Mouse (Mus musculus) heart, embryonic 12.5 days (tissue): ENCODE data around the gene Klhl31. TPM values are rescaled to one million over a fixed set of nuclear protein-coding genes. Genes with fewer than 3 reads are reported as not detected.

Experiments used
- ATAC-seq: fragments of 200-750 bp; cut with Nextera tagmentation; 2 replicates; pipeline ENCODE4 v1.8.0; 2017; ENCODE audit warnings: moderate TSS enrichment, moderate library complexity; ENCODE audit not compliant: insufficient number of reproducible peaks, low FRiP score
- H3K27ac ChIP-seq: fragments of 300-500 bp; sonication (generic); 2 replicates; pipeline ENCODE4 v1.5.1; 2016; ENCODE audit warnings: mild to moderate bottlenecking, moderate library complexity; ENCODE audit not compliant: poor library complexity, severe bottlenecking
- H3K27me3 ChIP-seq: fragments of 300-500 bp; sonication (generic); replicated peaks from 2 replicates; pipeline ENCODE4 v1.6.1; 2016; ENCODE audit warnings: mild to moderate bottlenecking, moderate library complexity
- H3K36me3 ChIP-seq: fragments of 300-500 bp; sonication (generic); 2 replicates; pipeline ENCODE4 v1.6.1; 2016; ENCODE audit warnings: mild to moderate bottlenecking, moderate library complexity
- H3K4me1 ChIP-seq: fragments of 300-500 bp; sonication (generic); replicated peaks from 2 replicates; pipeline ENCODE4 v1.6.1; 2016; ENCODE audit warnings: mild to moderate bottlenecking
- H3K4me2 ChIP-seq: fragments of 300-500 bp; sonication (generic); 2 replicates; pipeline ENCODE4 v1.6.1; 2016; ENCODE audit warnings: mild to moderate bottlenecking, moderate library complexity
- H3K4me3 ChIP-seq: fragments of 300-500 bp; sonication (generic); 2 replicates; pipeline ENCODE4 v1.5.1; 2016; ENCODE audit warnings: mild to moderate bottlenecking
- H3K9ac ChIP-seq: fragments of 300-500 bp; sonication (generic); 2 replicates; pipeline ENCODE4 v1.6.1; 2016; ENCODE audit warnings: mild to moderate bottlenecking, moderate library complexity
- H3K9me3 ChIP-seq: fragments of 300-500 bp; sonication (generic); replicated peaks from 2 replicates; pipeline ENCODE4 v1.6.1; 2016; ENCODE audit warnings: mild to moderate bottlenecking, moderate library complexity
- WGBS: fragments of 180-500 bp; shearing (Covaris S2); methylation state at CpG from one replicate; pipeline ENCODE4 v1.1.7; 2016; 5-methylcytosine and 5-hydroxymethylcytosine counted together
- polyA plus RNA-seq: library from polyadenylated mRNA; unstranded; fragments of >200 nt; fragmentation: Nextera tagmentation; extraction: Ambion mirVana; gene quantifications from 2 replicates; pipeline ENCODE4 v1.2.1, GENCODE M21; 2016

Klhl31 gene
- polyA plus RNA-seq, 1 experiment from 2014 or later = 59.4 TPM

GRCm38 (mm10) chr9:77624171-77624570, 12.1 kb upstream of the Klhl31 start:
- no peaks in the 10 kb centered on the region for H3K9me3 ChIP-seq
- no peak for ATAC-seq
- no peak overlapping the region for H3K27ac ChIP-seq
- H3K9ac ChIP-seq = no peak overlapping the region
- H3K27me3 ChIP-seq = no peaks in the 10 kb centered on the region
- H3K36me3 ChIP-seq = no peaks in the 10 kb centered on the region
- H3K4me2 ChIP-seq = no peak overlapping the region
- peaks cover 13% of the 10 kb centered on the region for H3K4me1 ChIP-seq
- no peak overlapping the region for H3K4me3 ChIP-seq
- WGBS = 71% methylated on average over 5 of the region's 5 CpGs

- H3K27ac ChIP-seq = peak overlapping the region; percentile 61
- 52% methylated on average over 10 of the region's 10 CpGs for WGBS
- no peak overlapping the region for H3K4me3 ChIP-seq
- no peak for ATAC-seq
- no peaks in the 10 kb centered on the region for H3K36me3 ChIP-seq
- peaks cover 24% of the 10 kb centered on the region for H3K4me1 ChIP-seq
- H3K9me3 ChIP-seq = no peaks in the 10 kb centered on the region
- H3K9ac ChIP-seq = no peak overlapping the region
- peak overlapping the region; percentile 1; the same call in 1 of the 2 replicates for H3K4me2 ChIP-seq
- H3K27me3 ChIP-seq = no peaks in the 10 kb centered on the region
Measured at GRCm38 (mm10) chr9:77628676-77629075, 7.6 kb upstream of the Klhl31 start.

- Histone ChIP-seq H3K36me3 (no peaks in the 10 kb centered on the region), H3K9ac (no peak overlapping the region), H3K4me3 (no peak overlapping the region), H3K4me1 (peaks cover 24% of the 10 kb centered on the region), H3K27ac (0 out of 2 replicates have a peak overlapping the region, but pooled peaks have one; percentile 29), H3K4me2 (no peak overlapping the region), H3K9me3 (no peaks in the 10 kb centered on the region), H3K27me3 (no peaks in the 10 kb centered on the region)
- peak; percentile 45; the same call in 1 of the 2 replicates for ATAC-seq
- 41% methylated on average over 5 of the region's 5 CpGs for WGBS
Measured at GRCm38 (mm10) chr9:77629708-77630107, 6.6 kb upstream of the Klhl31 start.

- Histone ChIP-seq H3K27ac (no peak overlapping the region), H3K27me3 (no peaks in the 10 kb centered on the region), H3K4me3 (no peak overlapping the region), H3K4me2 (no peak overlapping the region), H3K9me3 (no peaks in the 10 kb centered on the region), H3K36me3 (no peaks in the 10 kb centered on the region), H3K4me1 (peaks cover 24% of the 10 kb centered on the region), H3K9ac (no peak overlapping the region)
- ATAC-seq = no peak
- WGBS = 57% methylated on average over 7 of the region's 7 CpGs
Measured at GRCm38 (mm10) chr9:77630764-77631163, 5.5 kb upstream of the Klhl31 start.

- Histone ChIP-seq H3K4me3 (no peak overlapping the region), H3K9me3 (no peaks in the 10 kb centered on the region), H3K27ac (no peak overlapping the region), H3K4me1 (peaks cover 27% of the 10 kb centered on the region), H3K27me3 (no peaks in the 10 kb centered on the region), H3K36me3 (no peaks in the 10 kb centered on the region), H3K9ac (no peak overlapping the region), H3K4me2 (no peak overlapping the region)
- ATAC-seq = no peak
- 85% methylated on average over 3 of the region's 3 CpGs for whole genome bisulfite sequencing
Measured at GRCm38 (mm10) chr9:77632432-77632831, 3.9 kb upstream of the Klhl31 start.

- no peaks in the 10 kb centered on the region for H3K36me3 ChIP-seq
- no peaks in the 10 kb centered on the region for H3K27me3 ChIP-seq
- no peak overlapping the region for H3K4me3 ChIP-seq
- WGBS = 54% methylated on average over 5 of the region's 5 CpGs
- H3K27ac ChIP-seq = peak overlapping the region; percentile 97
- ATAC-seq = 0 out of 2 replicates have a peak, but pooled peaks have one; percentile 19
- H3K9me3 ChIP-seq = no peaks in the 10 kb centered on the region
- peaks cover 11% of the 10 kb centered on the region; the same call in 1 of the 2 replicates for H3K4me1 ChIP-seq
- H3K9ac ChIP-seq = 0 out of 2 replicates have a peak overlapping the region, but pooled peaks have one; percentile 68
- H3K4me2 ChIP-seq = peak overlapping the region; percentile 57
Measured at GRCm38 (mm10) chr9:77636003-77636402, 297 bp upstream of the Klhl31 start.

- Histone ChIP-seq H3K27me3 (no peaks in the 10 kb centered on the region), H3K9ac (peak overlapping the region; percentile 53; the same call in 1 of the 2 replicates), H3K9me3 (no peaks in the 10 kb centered on the region), H3K36me3 (no peaks in the 10 kb centered on the region), H3K4me1 (peaks cover 8% of the 10 kb centered on the region; the same call in 1 of the 2 replicates), H3K4me2 (peak overlapping the region; percentile 75), H3K4me3 (peak overlapping the region; percentile 39), H3K27ac (peak overlapping the region; percentile 88)
- peak; percentile 67 for ATAC-seq
- WGBS = 24% methylated on average over 10 of the region's 10 CpGs
Measured at GRCm38 (mm10) chr9:77637357-77637756, 1.1 kb downstream of the Klhl31 start.

GRCm38 (mm10) chr9:77645176-77645575, 8.9 kb downstream of the Klhl31 start:
- H3K27me3 ChIP-seq = no peaks in the 10 kb centered on the region
- peaks cover 8% of the 10 kb centered on the region; the same call in 1 of the 2 replicates for H3K36me3 ChIP-seq
- no peak for ATAC-seq
- 56% methylated on average over 2 of the region's 2 CpGs for WGBS
- H3K4me3 ChIP-seq = no peak overlapping the region
- no peak overlapping the region for H3K4me2 ChIP-seq
- H3K4me1 ChIP-seq = no peaks in the 10 kb centered on the region
- no peaks in the 10 kb centered on the region for H3K9me3 ChIP-seq
- no peak overlapping the region for H3K27ac ChIP-seq
- H3K9ac ChIP-seq = no peak overlapping the region

- H3K27me3 ChIP-seq = no peaks in the 10 kb centered on the region
- H3K9me3 ChIP-seq = no peaks in the 10 kb centered on the region
- no peak overlapping the region for H3K9ac ChIP-seq
- H3K4me1 ChIP-seq = peaks cover 12% of the 10 kb centered on the region
- no peak overlapping the region for H3K4me3 ChIP-seq
- 60% methylated on average over 7 of the region's 7 CpGs for WGBS
- no peak overlapping the region for H3K27ac ChIP-seq
- no peak overlapping the region for H3K4me2 ChIP-seq
- peaks cover 22% of the 10 kb centered on the region for H3K36me3 ChIP-seq
- ATAC-seq = no peak
Measured at GRCm38 (mm10) chr9:77651847-77652246, 15.5 kb downstream of the Klhl31 start.

GRCm38 (mm10) chr9:77653907-77654306, 17.6 kb downstream of the Klhl31 start:
- Histone ChIP-seq H3K27me3 (no peaks in the 10 kb centered on the region), H3K9me3 (no peaks in the 10 kb centered on the region), H3K27ac (no peak overlapping the region), H3K36me3 (peaks cover 16% of the 10 kb centered on the region), H3K4me2 (no peak overlapping the region), H3K4me1 (peaks cover 12% of the 10 kb centered on the region), H3K4me3 (no peak overlapping the region), H3K9ac (no peak overlapping the region)
- ATAC-seq = no peak
- WGBS = 75% methylated on average over 3 of the region's 3 CpGs

GRCm38 (mm10) chr9:77655181-77655934, 19.1 kb downstream of the Klhl31 start:
- no peak overlapping the region for H3K27ac ChIP-seq
- H3K9ac ChIP-seq = peak overlapping the region; percentile 78
- H3K9me3 ChIP-seq = no peaks in the 10 kb centered on the region
- H3K4me2 ChIP-seq = peak overlapping the region; percentile 90
- no peaks in the 10 kb centered on the region for H3K27me3 ChIP-seq
- 1% methylated on average over 85 of the region's 85 CpGs for WGBS
- H3K4me3 ChIP-seq = peak overlapping the region; percentile 52
- peaks cover 16% of the 10 kb centered on the region for H3K4me1 ChIP-seq
- ATAC-seq = peak; percentile 74
- peaks cover 13% of the 10 kb centered on the region for H3K36me3 ChIP-seq
